Mouse (Mus musculus): ENCODE measurements around the gene Metrnl. TPM values are rescaled to one million over a fixed set of nuclear protein-coding genes. Genes with fewer than 3 reads are reported as not detected.
A peak's percentile ranks its signal among the peaks of the same experiment; 100 is the strongest.

Gene Metrnl
- total RNA-seq, 2 experiments from 2014 or later = 14.6 to 18.6 TPM

DNA sequence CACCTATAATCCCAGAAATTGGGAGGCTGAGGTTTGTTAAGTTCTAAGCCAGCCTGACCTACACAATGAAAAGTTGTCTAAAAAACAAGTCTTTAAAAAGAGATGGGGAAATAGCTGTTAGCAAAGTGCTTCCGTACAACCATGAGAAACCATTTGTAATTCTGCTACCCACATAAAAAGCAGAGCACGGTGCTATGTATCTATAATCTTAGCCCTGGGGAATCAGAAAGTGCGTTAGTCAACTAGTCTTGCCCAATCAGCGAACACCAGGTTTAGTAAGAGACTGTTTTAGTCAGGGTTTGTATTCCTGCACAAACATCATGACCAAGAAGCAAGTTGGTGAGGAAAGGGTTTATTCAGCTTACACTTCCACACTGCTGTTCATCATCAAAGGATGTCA, 33.8 kb upstream of the Metrnl start:
- no peak overlapping the region for H3K4me3 ChIP-seq
- DNase-seq (ENCODE audit: extremely low spot score in 1 of 2, low spot score in 2 of 2) = no peak
- TF ChIP-seq CTCF (IDR thresholded peaks at IDR 0.05) = no peak
- intact Hi-C loops (cut with DNase I) = no loop called here
- no peak overlapping the region for H3K27ac ChIP-seq

GRCm38 (mm10) chr11:121668776-121669175, 32.6 kb upstream of the Metrnl start:
- no peak for DNase-seq (ENCODE audit: extremely low spot score in 1 of 2, low spot score in 2 of 2)
- Histone ChIP-seq H3K27ac (no peak overlapping the region), H3K4me3 (no peak overlapping the region)
- no peak for TF ChIP-seq CTCF (IDR thresholded peaks at IDR 0.05)
- intact Hi-C loops (cut with DNase I) = no loop called here

GRCm38 (mm10) chr11:121670926-121671325, 30.4 kb upstream of the Metrnl start:
- Histone ChIP-seq H3K27ac (no peak overlapping the region), H3K4me3 (no peak overlapping the region)
- TF ChIP-seq CTCF (IDR thresholded peaks at IDR 0.05) = no peak
- no peak for DNase-seq (ENCODE audit: extremely low spot score in 1 of 2, low spot score in 2 of 2)
- intact Hi-C loops (cut with DNase I) = no loop called here

DNA sequence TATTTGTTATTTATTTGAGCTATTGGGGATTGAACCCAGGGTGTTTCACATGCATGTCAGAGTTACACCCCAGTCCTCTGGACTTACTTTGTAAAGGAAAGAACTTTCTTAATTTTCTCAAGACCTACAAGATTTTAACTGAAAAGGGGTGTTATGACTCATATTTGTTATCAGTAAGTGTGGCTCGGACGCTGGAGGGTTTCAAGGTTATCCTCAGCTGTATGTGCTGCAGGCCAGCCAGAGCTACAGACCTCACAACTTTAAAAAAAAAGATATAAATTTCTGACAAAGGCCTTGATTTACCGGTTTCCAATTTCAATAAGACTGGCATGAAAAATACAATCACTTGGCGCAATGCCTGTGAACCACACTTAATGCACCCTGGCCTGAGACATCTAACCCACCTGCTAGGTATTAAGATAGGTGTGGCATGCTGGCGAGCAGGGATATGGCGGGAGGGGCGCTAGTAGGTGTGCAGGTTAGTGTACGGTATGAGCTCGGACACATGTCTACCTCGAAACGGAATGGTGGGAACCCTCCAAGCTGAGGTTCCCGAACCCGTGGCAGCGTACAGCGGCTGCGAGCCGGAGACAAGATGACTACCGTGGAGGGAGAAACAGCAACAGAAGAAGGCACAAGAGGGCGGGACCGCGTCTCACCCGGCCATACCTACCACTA, 28.9 kb upstream of the Metrnl start:
- intact Hi-C loops (cut with DNase I) = loop anchor here (2.0 kb wide), 1 partner anchor 30 kb away; no protein-coding TSS in a partner anchor
- 0 out of 2 replicates have a peak, but pooled peaks have one; percentile 11 for TF ChIP-seq CTCF (IDR thresholded peaks at IDR 0.05)
- no peak for DNase-seq (ENCODE audit: extremely low spot score in 1 of 2, low spot score in 2 of 2)
- H3K4me3 ChIP-seq = peak overlapping the region; percentile 82
- H3K27ac ChIP-seq = peak overlapping the region; percentile 97

DNA sequence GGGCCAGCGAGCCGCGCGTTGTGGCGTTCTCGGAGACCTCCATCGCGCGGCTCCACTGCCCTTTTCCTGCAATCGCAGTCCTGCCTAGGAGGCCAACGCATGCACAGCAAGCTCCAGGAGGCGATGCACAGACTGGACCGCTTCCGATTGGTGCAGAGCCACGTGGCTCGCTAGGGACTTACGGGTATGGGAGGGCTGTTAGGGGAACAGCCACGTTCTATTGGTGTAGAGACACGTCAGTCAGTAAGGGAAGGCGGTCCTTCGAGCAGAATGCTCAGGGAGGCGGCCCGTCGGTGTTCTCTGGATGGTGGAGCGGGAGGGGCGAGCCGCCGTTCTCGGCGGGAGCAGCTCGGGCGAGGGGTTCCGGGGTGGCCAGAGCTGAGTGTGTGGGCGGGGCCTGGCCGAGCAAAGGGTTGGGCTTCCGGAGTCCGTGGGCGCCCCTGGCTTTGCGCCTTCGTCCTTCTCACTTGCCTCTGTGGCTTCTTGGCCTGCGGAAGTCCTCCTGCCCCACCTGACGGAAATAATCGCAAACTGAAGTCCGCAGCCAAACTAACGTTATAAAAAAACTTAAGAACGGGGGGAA, 28.3 kb upstream of the Metrnl start, which contains the start of gene B3gntl1:
B3gntl1 (minus strand) TSS at position 164 of the 583 bp plus-strand sequence.
- peak within 1 kb of the TSS; percentile 82 for H3K4me3 ChIP-seq
- peak; percentile 99 to 100 for DNase-seq (ENCODE audit: extremely low spot score in 1 of 2, low spot score in 2 of 2)

GRCm38 (mm10) chr11:121673629-121674028, 27.7 kb upstream of the Metrnl start:
- intact Hi-C loops (cut with DNase I) = loop anchor here (2.0 kb wide), 1 partner anchor 29 kb away; no protein-coding TSS in a partner anchor
- Histone ChIP-seq H3K27ac (peak overlapping the region; percentile 97), H3K4me3 (peak overlapping the region; percentile 82)
- no peak for DNase-seq (ENCODE audit: extremely low spot score in 1 of 2, low spot score in 2 of 2)
- no peak for TF ChIP-seq CTCF (IDR thresholded peaks at IDR 0.05)

More for the DNA sequence above, 28.3 kb upstream of the Metrnl start, which contains the start of gene B3gntl1:
- H3K27ac ChIP-seq = peak within 1 kb of the TSS; percentile 97
- intact Hi-C loops (cut with DNase I) = loop anchor here (2.0 kb wide), 1 partner anchor 30 kb away; no protein-coding TSS in a partner anchor
- no peak; the same call in 1 of the 2 replicates for TF ChIP-seq CTCF (IDR thresholded peaks at IDR 0.05)

DNA sequence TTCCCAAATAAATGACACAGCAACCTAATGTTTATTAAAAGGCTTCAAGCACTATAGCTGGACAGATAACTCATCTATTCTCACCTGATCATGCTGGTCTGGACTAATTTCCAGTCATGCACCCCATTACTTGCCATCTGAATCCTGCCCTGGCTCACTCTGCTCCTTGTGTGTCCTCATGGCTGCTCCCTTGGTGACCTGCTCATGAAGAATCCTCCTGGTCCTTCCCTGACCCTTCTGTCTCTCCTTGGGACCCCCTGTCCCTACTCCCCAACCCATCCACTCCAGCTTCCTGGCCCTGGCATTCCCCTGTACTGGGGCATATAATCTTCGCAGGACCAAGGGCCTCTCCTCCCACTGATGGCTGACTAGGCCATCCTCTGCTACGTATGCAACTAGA, 24.5 kb upstream of the Metrnl start:
- intact Hi-C loops (cut with DNase I) = no loop called here
- Histone ChIP-seq H3K4me3 (no peak overlapping the region), H3K27ac (no peak overlapping the region)
- no peak for TF ChIP-seq CTCF (IDR thresholded peaks at IDR 0.05)
- DNase-seq (ENCODE audit: extremely low spot score in 1 of 2, low spot score in 2 of 2) = no peak

- intact Hi-C loops (cut with DNase I) = no loop called here
- Histone ChIP-seq H3K4me3 (no peak overlapping the region), H3K27ac (peak overlapping the region; percentile 13; the same call in 1 of the 2 replicates)
- peak in 1 of 2 experiments; percentile 24 for DNase-seq (ENCODE audit: extremely low spot score in 1 of 2, low spot score in 2 of 2)
- TF ChIP-seq CTCF (IDR thresholded peaks at IDR 0.05) = no peak
Measured at GRCm38 (mm10) chr11:121679581-121679980, 21.8 kb upstream of the Metrnl start.

- TF ChIP-seq CTCF (IDR thresholded peaks at IDR 0.05) = peak; percentile 57
Measured at GRCm38 (mm10) chr11:121680750-121681149, 20.6 kb upstream of the Metrnl start.

DNA sequence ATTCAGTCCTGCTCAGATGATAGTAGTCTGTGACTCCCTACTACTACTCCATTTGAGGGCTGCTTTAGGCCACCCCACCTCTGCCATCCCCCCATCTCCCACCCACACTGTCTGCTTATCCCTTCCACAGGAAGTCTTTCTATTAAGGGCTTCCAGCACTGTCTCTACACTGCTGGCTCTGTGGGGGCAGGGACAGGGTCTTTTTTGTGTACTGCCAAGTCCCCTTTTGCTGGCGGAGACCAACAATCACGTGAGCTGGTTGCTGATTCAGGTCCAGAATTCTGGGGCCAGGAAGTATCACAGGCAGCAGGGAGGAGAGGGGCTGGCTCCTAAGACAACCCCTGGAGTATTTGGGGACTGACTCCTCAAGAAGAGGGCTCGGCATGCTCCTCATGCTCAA, 18.1 kb upstream of the Metrnl start:
- no peak for DNase-seq (ENCODE audit: extremely low spot score in 1 of 2, low spot score in 2 of 2)
- intact Hi-C loops (cut with DNase I) = no loop called here
- no peak for TF ChIP-seq CTCF (IDR thresholded peaks at IDR 0.05)
- Histone ChIP-seq H3K27ac (no peak overlapping the region), H3K4me3 (no peak overlapping the region)

More at GRCm38 (mm10) chr11:121680750-121681149, 20.6 kb upstream of the Metrnl start:
- no peak for DNase-seq (ENCODE audit: extremely low spot score in 1 of 2, low spot score in 2 of 2)
- Histone ChIP-seq H3K27ac (no peak overlapping the region), H3K4me3 (no peak overlapping the region)
- intact Hi-C loops (cut with DNase I) = no loop called here

GRCm38 (mm10) chr11:121685491-121686001, 15.8 kb upstream of the Metrnl start:
- TF ChIP-seq CTCF (IDR thresholded peaks at IDR 0.05) = no peak
- intact Hi-C loops (cut with DNase I) = no loop called here
- Histone ChIP-seq H3K4me3 (no peak overlapping the region), H3K27ac (no peak overlapping the region)
- no peak for DNase-seq (ENCODE audit: extremely low spot score in 1 of 2, low spot score in 2 of 2)

GRCm38 (mm10) chr11:121686091-121686490, 15.3 kb upstream of the Metrnl start:
- intact Hi-C loops (cut with DNase I) = no loop called here
- DNase-seq (ENCODE audit: extremely low spot score in 1 of 2, low spot score in 2 of 2) = no peak
- no peak for TF ChIP-seq CTCF (IDR thresholded peaks at IDR 0.05)
- no peak overlapping the region for H3K4me3 ChIP-seq
- H3K27ac ChIP-seq = no peak overlapping the region

All from left cerebral cortex, adult 2 months (tissue).